Mouse (Mus musculus): ENCODE data around the gene Magi2. TPM values are rescaled to one million over a fixed set of nuclear protein-coding genes. Genes with fewer than 3 reads are reported as not detected.

Gene Magi2
- polyA plus RNA-seq, 1 experiment from 2014 or later, result 7.3 TPM

- 0 out of 2 replicates have a peak, but pooled peaks cover 4% of the 10 kb centered on the region for H3K4me1 ChIP-seq (ENCODE audit: control insufficient read depth, insufficient read depth, low read length)
- no peak overlapping the region for H3K27ac ChIP-seq (ENCODE audit: low read length)
- no peak overlapping the region for H3K9ac ChIP-seq (replicated peaks; ENCODE audit: low read depth, low read length)
- no peak overlapping the region for H3K4me3 ChIP-seq (ENCODE audit: low read depth, low read length)
- 95% methylated on average over 6 of the region's 6 CpGs for WGBS
- ATAC-seq (ENCODE audit: insufficient number of reproducible peaks, insufficient read depth, low FRiP score, low read depth), result no peak
- no peaks in the 10 kb centered on the region for H3K27me3 ChIP-seq (ENCODE audit: control insufficient read depth, insufficient read depth, low read length)
- no peaks in the 10 kb centered on the region for H3K9me3 ChIP-seq (ENCODE audit: control insufficient read depth, low read depth, low read length)
- H3K4me2 ChIP-seq (replicated peaks; ENCODE audit: low read depth, low read length), result no peak overlapping the region
- no peaks in the 10 kb centered on the region for H3K36me3 ChIP-seq (ENCODE audit: control insufficient read depth, insufficient read depth, low read length)
Observed at GRCm38 (mm10) chr5:20679920-20680319, 1453.1 kb downstream of the Magi2 start.

DNA sequence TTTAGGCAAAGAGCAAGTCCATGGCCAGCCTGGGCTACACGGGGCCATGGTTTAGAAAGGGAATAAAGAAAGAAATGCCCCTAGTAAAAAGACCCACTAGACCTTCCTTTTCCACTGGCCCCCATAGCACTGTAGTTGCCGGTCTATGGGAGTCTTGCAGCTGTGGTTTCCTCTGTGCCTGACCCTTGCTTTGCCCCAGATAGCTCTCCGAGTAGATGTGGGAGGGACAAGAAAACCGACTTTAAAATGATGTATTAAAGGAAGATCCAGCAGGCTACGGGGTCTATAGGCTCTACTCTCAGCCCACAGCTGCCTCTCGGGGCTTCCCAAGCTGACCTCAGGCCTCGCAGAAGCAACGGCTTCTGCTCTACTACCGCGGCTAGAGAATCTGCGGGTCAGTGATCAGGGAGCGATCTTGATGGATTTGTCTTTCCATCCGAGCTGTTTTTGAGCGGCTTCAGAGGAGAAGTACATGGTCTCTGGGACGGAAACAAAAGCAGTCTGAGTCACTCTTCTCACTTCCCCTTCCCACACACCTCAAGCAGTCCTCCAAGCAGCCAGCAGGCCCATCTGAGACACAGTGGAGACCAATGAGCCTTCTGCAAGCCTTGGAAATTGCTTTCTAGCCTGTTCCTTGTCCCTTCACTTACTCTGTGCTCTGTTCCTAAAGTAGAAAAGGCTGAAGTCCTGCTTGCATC lies 1454.1 kb downstream of the Magi2 start:
- no peak overlapping the region for H3K4me2 ChIP-seq (replicated peaks; ENCODE audit: low read depth, low read length)
- 76% methylated on average over 15 of the region's 15 CpGs for WGBS
- H3K27ac ChIP-seq (ENCODE audit: low read length), result no peak overlapping the region
- no peaks in the 10 kb centered on the region for H3K27me3 ChIP-seq (ENCODE audit: control insufficient read depth, insufficient read depth, low read length)
- no peak overlapping the region for H3K4me3 ChIP-seq (ENCODE audit: low read depth, low read length)
- H3K4me1 ChIP-seq (ENCODE audit: control insufficient read depth, insufficient read depth, low read length), result 0 out of 2 replicates have a peak, but pooled peaks cover 4% of the 10 kb centered on the region
- no peak for ATAC-seq (ENCODE audit: insufficient number of reproducible peaks, insufficient read depth, low FRiP score, low read depth)
- no peaks in the 10 kb centered on the region for H3K9me3 ChIP-seq (ENCODE audit: control insufficient read depth, low read depth, low read length)
- H3K36me3 ChIP-seq (ENCODE audit: control insufficient read depth, insufficient read depth, low read length), result no peaks in the 10 kb centered on the region
- no peak overlapping the region for H3K9ac ChIP-seq (replicated peaks; ENCODE audit: low read depth, low read length)

DNA sequence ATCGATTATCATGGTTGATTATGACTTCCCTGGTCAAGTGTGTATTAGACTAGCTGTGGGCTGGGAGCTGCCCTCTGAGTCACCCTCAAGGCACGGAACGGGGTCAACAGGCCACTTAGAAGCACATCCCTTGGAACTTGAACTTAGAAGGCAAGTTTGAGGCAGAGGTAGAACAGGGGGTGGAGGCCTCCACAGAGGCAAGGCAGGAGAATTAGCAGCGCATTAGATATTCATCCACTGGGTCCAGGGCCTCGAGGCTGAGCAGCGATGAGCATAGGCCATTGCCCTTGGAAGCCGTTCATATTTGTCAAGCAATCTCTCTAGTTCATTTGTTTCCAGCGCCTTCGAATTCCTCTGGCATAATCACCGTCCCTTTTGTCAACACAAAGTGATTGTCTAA lies 1454.8 kb downstream of the Magi2 start:
- H3K4me2 ChIP-seq (replicated peaks; ENCODE audit: low read depth, low read length), result no peak overlapping the region
- no peak for ATAC-seq (ENCODE audit: insufficient number of reproducible peaks, insufficient read depth, low FRiP score, low read depth)

GRCm38 (mm10) chr5:20682208-20682607 lies 1455.4 kb downstream of the Magi2 start:
- WGBS, result 65% methylated on average over 7 of the region's 7 CpGs
- no peak for ATAC-seq (ENCODE audit: insufficient number of reproducible peaks, insufficient read depth, low FRiP score, low read depth)

More for the DNA sequence above, 1454.8 kb downstream of the Magi2 start:
- no peak overlapping the region for H3K27ac ChIP-seq (ENCODE audit: low read length)
- H3K4me3 ChIP-seq (ENCODE audit: low read depth, low read length), result no peak overlapping the region
- H3K4me1 ChIP-seq (ENCODE audit: control insufficient read depth, insufficient read depth, low read length), result no peaks in the 10 kb centered on the region
- 45% methylated on average over 10 of the region's 10 CpGs for WGBS
- no peaks in the 10 kb centered on the region for H3K27me3 ChIP-seq (ENCODE audit: control insufficient read depth, insufficient read depth, low read length)
- H3K9ac ChIP-seq (replicated peaks; ENCODE audit: low read depth, low read length), result no peak overlapping the region
- no peaks in the 10 kb centered on the region for H3K36me3 ChIP-seq (ENCODE audit: control insufficient read depth, insufficient read depth, low read length)
- H3K9me3 ChIP-seq (ENCODE audit: control insufficient read depth, low read depth, low read length), result no peaks in the 10 kb centered on the region

DNA sequence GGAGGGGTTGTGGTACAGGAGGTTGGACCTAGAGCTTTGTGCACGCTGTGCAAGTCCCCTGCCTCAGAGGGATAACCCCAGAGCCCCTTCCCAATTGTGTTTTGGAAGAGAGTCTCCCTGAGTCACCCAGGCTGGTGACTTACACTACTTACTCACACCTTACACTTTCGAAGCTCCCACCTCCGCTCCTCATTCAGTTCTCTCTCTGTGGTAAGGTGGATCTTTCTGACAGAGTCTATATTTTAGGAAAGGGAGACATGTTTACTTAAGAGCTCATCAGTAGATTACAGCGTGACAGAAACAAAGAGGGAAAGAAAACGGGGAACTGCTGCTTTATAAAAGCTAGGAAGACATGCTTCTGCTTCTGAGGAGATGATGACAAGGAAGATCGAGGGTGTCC lies 1457.3 kb downstream of the Magi2 start:
- Histone ChIP-seq H3K9ac (replicated peaks; ENCODE audit: low read depth, low read length) (no peak overlapping the region), H3K4me1 (ENCODE audit: control insufficient read depth, insufficient read depth, low read length) (no peaks in the 10 kb centered on the region), H3K27me3 (ENCODE audit: control insufficient read depth, insufficient read depth, low read length) (no peaks in the 10 kb centered on the region), H3K4me2 (replicated peaks; ENCODE audit: low read depth, low read length) (no peak overlapping the region), H3K27ac (ENCODE audit: low read length) (no peak overlapping the region), H3K4me3 (ENCODE audit: low read depth, low read length) (no peak overlapping the region), H3K9me3 (ENCODE audit: control insufficient read depth, low read depth, low read length) (no peaks in the 10 kb centered on the region), H3K36me3 (ENCODE audit: control insufficient read depth, insufficient read depth, low read length) (no peaks in the 10 kb centered on the region)
- 45% methylated on average over 6 of the region's 6 CpGs for WGBS
- no peak for ATAC-seq (ENCODE audit: insufficient number of reproducible peaks, insufficient read depth, low FRiP score, low read depth)

More at GRCm38 (mm10) chr5:20682208-20682607, 1455.4 kb downstream of the Magi2 start:
- H3K4me1 ChIP-seq (ENCODE audit: control insufficient read depth, insufficient read depth, low read length), result no peaks in the 10 kb centered on the region
- no peaks in the 10 kb centered on the region for H3K9me3 ChIP-seq (ENCODE audit: control insufficient read depth, low read depth, low read length)
- no peaks in the 10 kb centered on the region for H3K27me3 ChIP-seq (ENCODE audit: control insufficient read depth, insufficient read depth, low read length)
- H3K4me3 ChIP-seq (ENCODE audit: low read depth, low read length), result no peak overlapping the region
- H3K27ac ChIP-seq (ENCODE audit: low read length), result no peak overlapping the region
- H3K4me2 ChIP-seq (replicated peaks; ENCODE audit: low read depth, low read length), result no peak overlapping the region
- no peak overlapping the region for H3K9ac ChIP-seq (replicated peaks; ENCODE audit: low read depth, low read length)
- H3K36me3 ChIP-seq (ENCODE audit: control insufficient read depth, insufficient read depth, low read length), result no peaks in the 10 kb centered on the region

DNA sequence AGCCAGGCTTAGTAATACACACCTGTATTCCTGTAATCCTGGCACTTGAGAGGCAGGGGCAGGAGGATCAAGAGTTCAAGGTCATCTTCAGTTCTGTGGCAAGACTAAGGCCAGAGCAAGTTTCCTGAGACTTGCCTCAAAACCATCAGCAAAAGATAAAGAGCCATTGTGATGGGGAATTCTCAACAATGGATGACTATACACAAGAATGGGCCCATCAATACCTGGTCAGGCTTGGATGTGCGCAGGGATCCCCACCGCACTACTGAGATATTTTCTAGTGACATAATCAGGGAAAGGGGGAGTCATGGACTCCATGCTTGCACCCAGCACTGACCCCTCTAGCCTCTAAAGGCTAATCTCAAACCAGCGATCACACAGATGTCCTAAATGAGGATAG lies 1465.4 kb downstream of the Magi2 start:
- 98% methylated on average over 3 of the region's 3 CpGs for WGBS
- Histone ChIP-seq H3K4me1 (ENCODE audit: control insufficient read depth, insufficient read depth, low read length) (no peaks in the 10 kb centered on the region), H3K27ac (ENCODE audit: low read length) (no peak overlapping the region), H3K4me2 (replicated peaks; ENCODE audit: low read depth, low read length) (no peak overlapping the region), H3K4me3 (ENCODE audit: low read depth, low read length) (no peak overlapping the region), H3K36me3 (ENCODE audit: control insufficient read depth, insufficient read depth, low read length) (no peaks in the 10 kb centered on the region), H3K9ac (replicated peaks; ENCODE audit: low read depth, low read length) (no peak overlapping the region), H3K9me3 (ENCODE audit: control insufficient read depth, low read depth, low read length) (no peaks in the 10 kb centered on the region; the same call in 1 of the 2 replicates), H3K27me3 (ENCODE audit: control insufficient read depth, insufficient read depth, low read length) (no peaks in the 10 kb centered on the region)
- ATAC-seq (ENCODE audit: insufficient number of reproducible peaks, insufficient read depth, low FRiP score, low read depth), result no peak

DNA sequence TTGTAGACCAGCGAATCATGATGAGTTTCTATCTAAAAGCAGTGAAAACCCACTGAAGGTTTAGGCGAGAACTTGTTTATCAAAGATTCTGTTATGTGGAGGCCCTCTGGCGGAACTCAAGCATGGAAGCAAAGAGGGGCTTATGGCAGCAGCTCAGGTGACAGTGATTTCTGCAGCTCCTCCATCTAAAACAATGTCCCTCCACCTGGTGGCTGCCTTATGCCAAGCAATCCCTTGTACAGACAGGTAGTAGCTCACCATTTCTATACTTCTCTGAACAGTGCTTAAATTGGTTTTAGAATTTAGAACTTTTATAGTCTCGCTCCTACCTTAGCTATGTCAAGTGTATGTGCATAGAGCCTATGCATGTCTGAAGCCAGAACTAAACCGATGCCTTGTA lies 1472.3 kb downstream of the Magi2 start:
- H3K27ac ChIP-seq (ENCODE audit: low read length), result no peak overlapping the region
- ATAC-seq (ENCODE audit: insufficient number of reproducible peaks, insufficient read depth, low FRiP score, low read depth), result no peak
- H3K9ac ChIP-seq (replicated peaks; ENCODE audit: low read depth, low read length), result no peak overlapping the region
- no peaks in the 10 kb centered on the region for H3K36me3 ChIP-seq (ENCODE audit: control insufficient read depth, insufficient read depth, low read length)
- H3K4me2 ChIP-seq (replicated peaks; ENCODE audit: low read depth, low read length), result no peak overlapping the region
- no peaks in the 10 kb centered on the region for H3K27me3 ChIP-seq (ENCODE audit: control insufficient read depth, insufficient read depth, low read length)
- no peaks in the 10 kb centered on the region for H3K4me1 ChIP-seq (ENCODE audit: control insufficient read depth, insufficient read depth, low read length)
- no peak overlapping the region for H3K4me3 ChIP-seq (ENCODE audit: low read depth, low read length)
- H3K9me3 ChIP-seq (ENCODE audit: control insufficient read depth, low read depth, low read length), result no peaks in the 10 kb centered on the region; the same call in 1 of the 2 replicates
- WGBS, result 81% methylated on average over 5 of the region's 5 CpGs

GRCm38 (mm10) chr5:20701483-20702421 lies 1474.9 kb downstream of the Magi2 start:
- peak overlapping the region; percentile 86 for H3K9ac ChIP-seq (replicated peaks; ENCODE audit: low read depth, low read length)
- peak; percentile 92 for ATAC-seq (ENCODE audit: insufficient number of reproducible peaks, insufficient read depth, low FRiP score, low read depth)
- H3K4me3 ChIP-seq (ENCODE audit: low read depth, low read length), result peak overlapping the region; percentile 64
- H3K9me3 ChIP-seq (ENCODE audit: control insufficient read depth, low read depth, low read length), result no peaks in the 10 kb centered on the region
- under 1% methylated on average over 54 of the region's 57 CpGs for WGBS
- H3K36me3 ChIP-seq (ENCODE audit: control insufficient read depth, insufficient read depth, low read length), result no peaks in the 10 kb centered on the region
- peak overlapping the region; percentile 96 for H3K27ac ChIP-seq (ENCODE audit: low read length)
- H3K4me2 ChIP-seq (replicated peaks; ENCODE audit: low read depth, low read length), result peak overlapping the region; percentile 66
- H3K4me1 ChIP-seq (ENCODE audit: control insufficient read depth, insufficient read depth, low read length), result no peaks in the 10 kb centered on the region
- no peaks in the 10 kb centered on the region for H3K27me3 ChIP-seq (ENCODE audit: control insufficient read depth, insufficient read depth, low read length)

Data from stomach, embryonic 14.5 days (tissue).